Mouse (Mus musculus) forebrain, embryonic 12.5 days (tissue): ENCODE measurements around the gene Tbc1d1. TPM values are rescaled to one million over a fixed set of nuclear protein-coding genes. Genes with fewer than 3 reads are reported as not detected.

Source experiments
- ATAC-seq: fragments of 200-750 bp; cut with Nextera tagmentation; 2 replicates; pipeline ENCODE4 v1.8.0; 2017; ENCODE audit warnings: moderate TSS enrichment; ENCODE audit not compliant: low FRiP score
- H3K27ac ChIP-seq: fragments of 300-500 bp; sonication (generic); 2 replicates; pipeline ENCODE4 v1.5.1; 2016; ENCODE audit warnings: mild to moderate bottlenecking
- H3K27me3 ChIP-seq: fragments of 300-500 bp; sonication (generic); 2 replicates; pipeline ENCODE4 v1.6.1; 2016; ENCODE audit warnings: mild to moderate bottlenecking
- H3K36me3 ChIP-seq: fragments of 300-500 bp; sonication (generic); replicated peaks from 2 replicates; pipeline ENCODE4 v1.6.1; 2016; ENCODE audit warnings: mild to moderate bottlenecking
- H3K4me1 ChIP-seq: fragments of 300-500 bp; sonication (generic); 2 replicates; pipeline ENCODE4 v1.6.1; 2016
- H3K4me2 ChIP-seq: fragments of 300-500 bp; sonication (generic); 2 replicates; pipeline ENCODE4 v1.6.1; 2016; ENCODE audit warnings: mild to moderate bottlenecking, moderate library complexity
- H3K4me3 ChIP-seq: fragments of 300-500 bp; sonication (generic); replicated peaks from 2 replicates; pipeline ENCODE4 v1.5.1; 2016; ENCODE audit warnings: mild to moderate bottlenecking
- H3K9ac ChIP-seq: fragments of 300-500 bp; sonication (generic); 2 replicates; pipeline ENCODE4 v1.6.1; 2016; ENCODE audit warnings: mild to moderate bottlenecking
- H3K9me3 ChIP-seq: fragments of 300-500 bp; sonication (generic); 2 replicates; pipeline ENCODE4 v1.6.1; 2016
- WGBS: fragments of 180-500 bp; shearing (Covaris S2); methylation state at CpG from one replicate; pipeline ENCODE4 v1.1.7; 2016; 5-methylcytosine and 5-hydroxymethylcytosine counted together
- microRNA-seq: library from miRNA; unstranded; fragments of <30 nt; microRNA quantifications from one replicate; pipeline ENCODE4, GENCODE M21; 2017
- polyA plus RNA-seq: library from polyadenylated mRNA; unstranded; fragments of >200 nt; fragmentation: Nextera tagmentation; extraction: Ambion mirVana; gene quantifications from 2 replicates; pipeline ENCODE4 v1.2.1, GENCODE M21; 2016

Gene Tbc1d1
- polyA plus RNA-seq, 1 experiment from 2014 or later: 25.3 TPM

DNA sequence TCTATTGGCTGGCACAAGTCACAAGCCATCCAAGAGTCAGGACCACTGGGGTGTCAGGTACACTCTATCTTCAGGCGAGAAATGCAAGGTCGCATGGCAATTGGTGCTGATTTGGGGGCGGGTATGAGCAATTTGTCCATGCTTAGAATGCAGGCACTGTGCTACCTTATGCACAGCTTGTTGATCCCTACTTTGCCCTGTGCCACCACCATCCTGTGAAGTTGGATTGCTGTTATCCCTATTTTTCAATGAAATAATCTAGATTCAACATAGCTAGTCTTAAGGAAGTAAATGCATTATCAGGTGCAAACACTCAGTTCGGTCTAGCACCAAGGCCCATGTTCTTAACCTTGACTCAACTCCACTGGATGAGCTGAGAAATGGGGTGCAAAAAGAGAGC lies 244.6 kb downstream of the Tbc1d1 start:
- Histone ChIP-seq H3K9me3 (no peaks in the 10 kb centered on the region), H3K27me3 (no peaks in the 10 kb centered on the region), H3K9ac (no peak overlapping the region), H3K4me2 (no peak overlapping the region), H3K4me3 (no peak overlapping the region), H3K36me3 (no peaks in the 10 kb centered on the region), H3K4me1 (no peaks in the 10 kb centered on the region), H3K27ac (no peak overlapping the region)
- 93% methylated on average over 4 of the region's 4 CpGs for WGBS
- no peak for ATAC-seq

Small RNA genes within 50 kb of the gene (microRNA-seq; reads per million reads assigned to microRNA genes)
- not detected for gene Gm22395

Other genes with a start within 250 kb of the Tbc1d1 start
- gene Rell1, start 187.4 kb upstream of the Tbc1d1 start, polyA plus RNA-seq: 15.8 and 16.5 TPM in 2 replicates
- gene Pgm2, start 63.4 kb upstream of the Tbc1d1 start, polyA plus RNA-seq: 30.7 and 31.5 TPM in 2 replicates